Mouse (Mus musculus) hindbrain, postnatal 0 days (tissue): Measurements from ENCODE around the gene Cep19. TPM values are rescaled to one million over a fixed set of nuclear protein-coding genes. Genes with fewer than 3 reads are reported as not detected.
A peak's percentile ranks its signal among the peaks of the same experiment; 100 is the strongest.

Experiments
- ATAC-seq: fragments of 200-750 bp; cut with Nextera tagmentation; 2 replicates; pipeline ENCODE4 v1.8.0; 2017; ENCODE audit warnings: mild to moderate bottlenecking, moderate TSS enrichment, moderate library complexity
- DNase-seq: peaks from one replicate; pipeline ENCODE4 v3.0.0-alpha.2; 2015; ENCODE audit warnings: low spot score
- H3K27ac ChIP-seq: fragments of 300-500 bp; sonication (generic); 2 replicates; pipeline ENCODE4 v1.5.1; 2014; ENCODE audit warnings: mild to moderate bottlenecking
- H3K27me3 ChIP-seq: fragments of 300-500 bp; sonication (generic); 2 replicates; pipeline ENCODE4 v1.6.1; 2014; ENCODE audit warnings: low read length, mixed read lengths; ENCODE audit not compliant: insufficient read depth
- H3K36me3 ChIP-seq: fragments of 300-500 bp; sonication (generic); 2 replicates; pipeline ENCODE4 v1.6.1; 2014; ENCODE audit warnings: low read length, mixed read lengths; ENCODE audit not compliant: insufficient read depth
- H3K4me1 ChIP-seq: fragments of 300-500 bp; sonication (generic); 2 replicates; pipeline ENCODE4 v1.6.1; 2014; ENCODE audit warnings: antibody characterized with exemption, low read length, mixed read lengths; ENCODE audit not compliant: insufficient read depth
- H3K4me2 ChIP-seq: fragments of 300-500 bp; sonication (generic); 2 replicates; pipeline ENCODE4 v1.6.1; 2014; ENCODE audit warnings: low read depth, mild to moderate bottlenecking, low read length, moderate library complexity, mixed read lengths
- H3K4me3 ChIP-seq: fragments of 300-500 bp; sonication (generic); 2 replicates; pipeline ENCODE4 v1.5.1; 2014; ENCODE audit warnings: low read length
- H3K9ac ChIP-seq: fragments of 300-500 bp; sonication (generic); replicated peaks from 2 replicates; pipeline ENCODE4 v1.6.1; 2014; ENCODE audit warnings: mild to moderate bottlenecking, low read length, moderate library complexity, mixed read lengths
- H3K9me3 ChIP-seq: fragments of 300-500 bp; sonication (generic); 2 replicates; pipeline ENCODE4 v1.6.1; 2016; ENCODE audit warnings: low read length, mixed read lengths
- CTCF ChIP-seq: IDR thresholded peaks from 2 replicates; pipeline ENCODE4 v1.5.1; 2016; ENCODE audit warnings: antibody characterized with exemption, control low read depth, low read depth
- WGBS: fragments of 180-500 bp; shearing (Covaris S2); extraction: QIAGEN DNeasy Blood & Tissue Kit; methylation state at CpG from one replicate; pipeline ENCODE4 v1.1.7; 2014; 5-methylcytosine and 5-hydroxymethylcytosine counted together
- polyA plus RNA-seq: library from polyadenylated mRNA; unstranded; fragments of >200 nt; fragmentation: Nextera tagmentation; extraction: Ambion mirVana; gene quantifications from 2 replicates; pipeline ENCODE4 v1.2.1, GENCODE M21; 2015
- total RNA-seq: library from RNA; depleted of rRNA; stranded (reverse); fragments of >200 nt; gene quantifications from 2 replicates; pipeline ENCODE4 v1.2.3, GENCODE M21; 2014; rRNA removed

The Cep19 gene
- total RNA-seq, result 20.1 and 28.2 TPM in 2 replicates
- 55.0 and 56.0 TPM in 2 replicates for polyA plus RNA-seq

DNA sequence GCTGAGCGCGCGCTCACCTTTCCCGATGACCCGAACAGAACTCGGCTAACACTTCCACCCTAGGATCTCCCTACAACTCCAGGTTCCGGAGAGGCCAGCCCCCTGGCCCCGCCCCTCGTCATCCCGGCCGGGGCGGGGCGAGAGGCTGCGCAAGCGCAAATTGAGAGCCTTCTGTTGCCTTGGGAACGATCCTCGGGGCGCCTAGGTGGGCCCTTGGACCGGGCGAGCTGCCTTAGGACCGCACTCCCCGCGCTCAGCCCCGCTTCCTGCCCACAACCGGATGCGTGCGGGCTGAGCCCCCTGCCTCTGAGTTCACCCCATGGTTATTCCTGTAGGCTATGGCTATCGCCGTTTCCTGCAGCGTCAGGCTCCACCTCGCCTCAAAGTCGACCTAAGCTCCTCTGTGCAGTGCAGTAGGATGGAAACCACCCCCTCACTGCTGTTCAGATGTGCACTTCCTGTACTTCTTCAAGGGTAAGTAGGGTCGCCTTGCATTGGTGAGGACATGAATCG, at the start of gene Cep19, which contains the start of gene Pigx:
TSS of gene Cep19 (plus strand) at position 163 of the 513 bp plus-strand sequence.
TSS of gene Pigx (minus strand) at position 103 of the 513 bp plus-strand sequence.
- Histone ChIP-seq H3K4me1 (peaks cover 11% of the 10 kb centered on the region; the same call in 1 of the 2 replicates), H3K9ac (peak within 1 kb of the TSS; percentile 81), H3K4me3 (peak within 1 kb of the TSS; percentile 94), H3K9me3 (no peaks in the 10 kb centered on the region), H3K36me3 (peaks cover 6% of the 10 kb centered on the region), H3K27ac (peak within 1 kb of the TSS; percentile 76), H3K4me2 (peak within 1 kb of the TSS; percentile 70), H3K27me3 (no peaks in the 10 kb centered on the region)
- under 1% methylated on average over 34 of the region's 34 CpGs for WGBS
- DNase-seq (peak; percentile 95), ATAC-seq (peak; percentile 98)
- TF ChIP-seq CTCF, result no peak

DNA sequence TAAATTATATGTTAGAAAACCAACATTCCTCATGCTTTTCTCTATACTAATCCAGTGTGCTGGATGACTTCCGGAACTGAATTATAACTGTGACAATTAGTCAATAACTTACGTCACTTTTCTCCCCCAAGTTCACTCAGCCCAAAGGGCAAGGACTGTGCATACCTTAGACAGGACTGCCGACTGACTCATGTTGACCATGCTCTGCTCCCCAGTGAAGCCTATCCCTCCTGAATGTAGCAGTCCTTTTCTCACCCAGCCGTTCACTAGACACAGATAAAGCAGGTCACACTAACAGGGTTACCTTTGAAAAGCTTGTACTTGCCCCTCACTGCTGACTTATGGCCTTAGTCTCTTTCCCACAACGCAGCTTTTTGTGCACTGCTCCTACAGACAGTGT, 40.8 kb upstream of the Cep19 start:
- Histone ChIP-seq H3K9ac (no peak overlapping the region), H3K4me3 (no peak overlapping the region), H3K27me3 (no peaks in the 10 kb centered on the region), H3K4me1 (no peaks in the 10 kb centered on the region), H3K27ac (no peak overlapping the region), H3K9me3 (no peaks in the 10 kb centered on the region), H3K36me3 (no peaks in the 10 kb centered on the region), H3K4me2 (no peak overlapping the region)
- ATAC-seq, result no peak
- no peak for DNase-seq
- 90% methylated on average over 5 of the region's 5 CpGs for WGBS
- no peak for TF ChIP-seq CTCF

DNA sequence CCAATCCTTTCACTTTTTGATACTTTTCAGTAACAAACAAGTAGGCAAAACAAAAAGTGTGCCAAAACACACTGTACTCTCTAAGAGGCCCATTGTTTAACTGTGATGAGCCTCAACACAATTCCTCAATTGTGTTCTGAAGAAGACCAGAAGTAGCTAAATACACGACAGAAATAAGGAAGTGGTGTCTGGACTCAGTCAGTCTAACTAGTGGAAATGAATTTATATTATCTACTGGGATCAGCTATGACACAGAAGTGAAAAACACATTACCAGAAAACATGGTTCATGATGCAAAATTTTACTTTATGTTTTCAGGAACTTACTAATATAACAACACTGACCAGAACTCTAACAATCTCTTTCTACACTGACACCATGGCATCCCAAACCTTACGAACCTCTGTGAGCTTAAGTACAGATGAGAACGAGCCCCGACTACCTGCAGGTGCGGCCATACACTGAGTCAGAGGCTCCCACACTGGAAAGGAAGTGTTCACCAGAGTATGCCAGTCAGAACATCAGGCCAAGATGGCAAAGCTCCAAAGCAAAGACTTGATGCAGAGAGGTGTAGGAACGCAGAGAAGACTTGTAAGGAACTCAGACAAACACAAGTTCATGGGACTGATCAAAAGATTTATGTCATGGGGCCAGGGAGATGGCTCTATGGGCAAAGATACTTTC, 39.6 kb upstream of the Cep19 start:
- no peaks in the 10 kb centered on the region for H3K9me3 ChIP-seq
- 71% methylated on average over 6 of the region's 6 CpGs for WGBS
- no peak overlapping the region for H3K27ac ChIP-seq
- no peak overlapping the region for H3K4me2 ChIP-seq
- H3K9ac ChIP-seq, result no peak overlapping the region
- H3K36me3 ChIP-seq, result no peaks in the 10 kb centered on the region
- no peaks in the 10 kb centered on the region for H3K4me1 ChIP-seq
- DNase-seq (no peak), ATAC-seq (no peak)
- no peak overlapping the region for H3K4me3 ChIP-seq
- H3K27me3 ChIP-seq, result no peaks in the 10 kb centered on the region
- TF ChIP-seq CTCF, result no peak

DNA sequence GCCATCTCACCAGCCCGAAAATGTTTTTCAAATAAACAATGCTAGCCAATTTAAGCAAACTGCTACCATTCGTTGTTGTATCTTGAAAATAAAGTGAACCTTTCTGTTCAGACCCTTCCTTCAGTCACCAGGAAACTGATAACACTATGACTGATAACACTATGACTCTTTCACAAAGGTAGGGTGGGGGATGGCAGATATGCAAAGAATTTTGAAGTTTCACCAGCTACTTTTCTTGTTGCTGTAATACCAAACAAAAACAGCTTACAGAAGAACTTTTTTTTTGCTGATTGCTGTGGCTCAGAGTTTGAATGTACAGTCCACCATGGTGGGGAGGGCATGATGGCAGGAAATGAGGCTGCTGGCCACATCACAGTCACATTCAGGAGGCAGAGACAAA, 37.4 kb upstream of the Cep19 start:
- no peak overlapping the region for H3K4me3 ChIP-seq

DNA sequence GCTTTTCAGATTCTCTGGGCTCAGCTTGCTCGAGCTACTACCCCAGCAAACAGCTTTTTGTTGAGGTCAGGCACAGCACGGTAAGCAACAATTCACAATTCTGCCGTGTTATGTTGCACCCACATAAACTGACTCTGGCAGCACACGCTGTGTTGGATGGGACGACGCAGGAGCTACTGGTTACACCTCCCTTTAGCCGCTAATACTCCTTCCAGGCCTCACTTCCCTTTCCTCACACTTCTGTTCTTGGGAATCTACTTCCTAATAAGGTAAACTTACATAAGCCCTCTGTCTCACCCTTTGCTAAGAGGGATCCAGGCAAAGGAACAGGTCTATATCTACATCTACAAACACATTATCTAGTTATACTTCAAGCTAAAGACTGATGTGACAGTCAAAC, 35.7 kb upstream of the Cep19 start:
- Histone ChIP-seq H3K27me3 (no peaks in the 10 kb centered on the region), H3K9me3 (no peaks in the 10 kb centered on the region), H3K27ac (no peak overlapping the region), H3K4me3 (no peak overlapping the region), H3K36me3 (no peaks in the 10 kb centered on the region), H3K4me1 (no peaks in the 10 kb centered on the region), H3K4me2 (no peak overlapping the region), H3K9ac (no peak overlapping the region)
- no peak for ATAC-seq
- DNase-seq, result no peak
- WGBS, result 87% methylated on average over 7 of the region's 7 CpGs
- TF ChIP-seq CTCF, result no peak

More for the DNA sequence above, 37.4 kb upstream of the Cep19 start:
- no peak overlapping the region for H3K27ac ChIP-seq
- no peak overlapping the region for H3K9ac ChIP-seq
- 89% methylated on average over 2 of the region's 2 CpGs for WGBS
- no peaks in the 10 kb centered on the region for H3K9me3 ChIP-seq
- H3K4me2 ChIP-seq, result no peak overlapping the region
- no peaks in the 10 kb centered on the region for H3K4me1 ChIP-seq
- ATAC-seq, result no peak
- no peaks in the 10 kb centered on the region for H3K36me3 ChIP-seq
- TF ChIP-seq CTCF, result no peak
- DNase-seq, result no peak
- no peaks in the 10 kb centered on the region for H3K27me3 ChIP-seq

DNA sequence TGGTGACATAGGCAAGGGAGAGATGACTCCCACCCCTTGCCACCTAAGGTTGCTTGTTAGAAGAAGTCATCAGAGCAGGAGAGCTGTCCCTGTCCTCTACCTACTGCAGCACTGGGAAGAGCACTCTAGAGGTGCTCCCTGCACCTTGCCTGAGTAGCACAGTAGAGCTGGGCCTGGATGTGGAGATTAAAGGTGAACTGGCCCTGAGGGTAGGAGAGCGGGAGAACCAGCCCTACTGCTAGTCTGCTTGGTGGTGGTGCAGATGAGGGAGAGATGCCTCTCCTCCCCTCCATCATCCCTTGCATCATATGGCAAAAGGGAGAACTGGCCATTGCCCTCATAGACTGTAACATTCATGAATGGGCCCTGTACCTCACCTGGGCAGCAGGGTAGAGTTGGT, 32.7 kb upstream of the Cep19 start:
- no peak overlapping the region for H3K9ac ChIP-seq
- ATAC-seq (no peak), DNase-seq (no peak)
- no peak overlapping the region for H3K27ac ChIP-seq
- no peaks in the 10 kb centered on the region for H3K9me3 ChIP-seq
- no peaks in the 10 kb centered on the region for H3K27me3 ChIP-seq
- no peak overlapping the region for H3K4me2 ChIP-seq
- no peaks in the 10 kb centered on the region for H3K4me1 ChIP-seq
- H3K4me3 ChIP-seq, result no peak overlapping the region
- no peaks in the 10 kb centered on the region for H3K36me3 ChIP-seq
- no peak for TF ChIP-seq CTCF
- 100% methylated on average over 1 of the region's 1 CpGs for WGBS
